Mouse (Mus musculus): ENCODE measurements around the gene Txlng. TPM values are rescaled to one million over a fixed set of nuclear protein-coding genes. Genes with fewer than 3 reads are reported as not detected.
"Not testable (repeated sequence)": the region's sequence is repeated elsewhere in the genome, so short reads cannot be mapped to it uniquely, and the experiment has no call there.

The Txlng gene
- total RNA-seq (2022), result 1 to 10 TPM; 6.7 to 8.6 (median 8.3) TPM

DNA sequence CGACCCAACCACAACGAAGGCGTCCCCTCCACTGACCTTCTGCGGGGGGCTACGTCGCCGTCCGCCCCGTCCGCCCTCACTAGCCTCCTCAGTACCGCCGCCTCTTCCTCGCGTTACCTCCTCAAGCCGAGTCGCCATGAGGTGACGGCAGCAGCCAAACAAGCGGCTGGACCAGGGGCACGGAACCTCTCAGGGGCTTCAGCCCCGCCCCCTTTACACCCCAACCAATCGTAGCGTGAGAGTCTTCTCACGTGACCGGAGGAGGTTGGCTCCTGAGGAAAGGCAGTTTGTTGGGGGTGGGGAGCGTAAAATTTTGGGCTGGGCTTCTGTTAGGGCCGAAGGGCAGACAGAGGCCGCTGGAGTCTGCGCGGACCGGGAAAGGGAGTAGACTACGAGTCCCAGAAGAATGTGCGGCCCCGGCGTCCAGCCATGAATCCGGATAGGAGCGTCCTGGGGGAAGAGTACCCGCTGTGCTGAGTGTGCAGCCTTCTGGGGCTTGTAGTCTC is at the start of gene Txlng:
TSS of gene Txlng (minus strand) at position 252 of the 506 bp plus-strand sequence.
- DNase-seq (ENCODE audit: low spot score), result peak; percentile 96

DNA sequence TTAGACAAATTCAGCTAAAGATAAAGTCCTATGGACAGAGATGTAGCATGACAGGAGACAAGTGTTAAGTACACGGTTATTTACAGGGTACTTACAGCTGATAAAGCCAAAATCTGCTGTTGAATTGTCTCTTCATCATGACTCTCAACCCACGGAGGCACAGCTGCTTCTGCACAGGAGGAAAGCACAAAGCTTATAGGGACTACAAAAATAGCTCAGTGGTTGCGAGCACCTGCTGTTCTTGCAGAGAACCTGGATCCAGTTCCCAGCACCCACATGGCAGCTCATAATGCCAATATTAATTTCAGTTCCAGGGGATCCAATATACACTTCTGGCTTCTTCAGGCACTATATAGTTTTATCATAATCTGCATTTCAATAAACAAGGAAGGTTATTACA is 49.0 kb upstream of the Txlng start:
- DNase-seq (ENCODE audit: low spot score), result no peak

DNA sequence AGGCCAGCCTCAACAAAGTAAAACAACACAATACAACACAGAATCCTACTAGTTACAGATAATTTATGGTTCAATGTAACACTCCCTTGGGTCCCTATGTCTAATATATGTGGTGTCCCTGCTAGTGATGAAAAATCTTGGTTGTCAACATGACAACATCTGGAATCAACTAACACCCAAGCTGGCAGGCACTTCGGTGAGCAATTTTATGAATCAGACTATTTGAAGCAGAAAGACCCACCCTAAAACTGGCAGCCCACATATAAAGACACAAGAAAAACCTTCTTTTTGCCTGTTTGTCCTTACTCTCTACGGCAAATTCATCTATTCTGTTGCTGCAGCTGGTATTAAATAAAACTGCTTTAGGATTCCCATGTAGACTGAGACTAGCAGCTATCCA is 44.5 kb upstream of the Txlng start:
- DNase-seq (ENCODE audit: low spot score), result no peak

DNA sequence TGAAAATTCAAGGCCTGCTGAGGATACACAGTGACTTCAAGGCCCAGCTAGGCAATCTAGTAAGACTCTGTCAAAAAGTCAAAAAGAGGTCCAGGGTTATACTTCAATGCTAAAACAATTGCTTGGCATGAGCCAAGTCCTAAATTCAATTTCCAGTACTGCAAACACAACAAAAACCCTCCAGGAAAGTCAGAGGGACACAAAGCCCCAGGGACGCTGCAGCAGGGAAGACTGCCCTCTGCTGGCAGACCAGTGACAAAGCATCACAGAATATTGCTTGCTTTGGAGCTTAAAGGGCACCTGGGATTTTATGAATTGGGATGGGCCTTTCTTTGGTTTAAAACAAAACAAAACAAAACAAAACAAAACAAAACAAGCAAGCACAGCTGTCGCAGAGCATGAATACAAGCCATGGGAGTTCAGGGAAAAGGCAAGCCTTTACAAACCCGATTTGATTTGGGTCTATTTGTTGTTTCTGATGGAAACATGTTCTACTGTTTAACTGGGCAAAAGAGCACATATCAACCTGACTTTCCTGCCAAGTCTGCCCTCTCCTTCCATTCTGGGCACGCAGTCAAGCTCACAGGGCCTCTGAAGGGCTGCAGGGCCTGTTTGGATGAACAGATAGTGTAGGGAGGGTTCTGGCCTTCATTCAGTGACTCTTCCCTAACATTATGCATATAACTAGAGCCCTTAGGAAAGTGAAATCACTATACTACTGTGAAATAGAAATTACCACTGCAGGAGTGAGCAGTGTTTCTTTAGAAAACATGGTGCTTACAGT is 42.7 kb upstream of the Txlng start:
- DNase-seq (ENCODE audit: low spot score), result peak; percentile 16

DNA sequence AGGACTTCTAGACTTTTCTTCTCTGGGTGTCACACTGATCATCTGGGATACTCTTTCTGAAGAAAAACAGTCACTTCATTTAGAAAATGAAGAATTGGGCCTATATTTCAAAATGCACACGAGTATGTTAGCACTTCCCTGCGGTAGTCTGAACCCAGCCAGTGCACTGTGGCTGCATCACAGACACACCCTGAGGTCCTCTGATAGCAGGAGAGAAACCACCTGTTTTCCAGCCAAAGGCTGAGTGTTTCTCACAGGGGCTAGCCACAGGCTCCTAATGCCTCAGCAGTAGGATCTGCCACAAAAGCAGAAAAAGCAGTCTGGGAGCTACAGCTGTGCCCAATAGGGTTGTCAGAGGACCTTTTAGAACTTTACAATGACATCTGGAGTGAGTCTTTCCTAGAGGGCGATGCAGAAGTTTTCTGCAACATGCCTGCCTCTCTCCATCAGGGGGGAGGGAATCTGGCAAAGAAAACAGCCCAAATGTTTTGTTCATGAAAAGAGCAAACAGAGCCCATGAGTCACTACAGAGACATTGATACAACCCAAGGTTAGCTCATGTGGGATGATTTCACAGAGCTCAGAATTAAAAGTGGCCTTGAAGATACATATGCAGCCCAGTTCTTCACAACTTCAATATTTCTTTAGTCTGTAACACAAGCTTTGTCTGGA is 39.2 kb upstream of the Txlng start:
- DNase-seq (ENCODE audit: low spot score), result peak; percentile 1

DNA sequence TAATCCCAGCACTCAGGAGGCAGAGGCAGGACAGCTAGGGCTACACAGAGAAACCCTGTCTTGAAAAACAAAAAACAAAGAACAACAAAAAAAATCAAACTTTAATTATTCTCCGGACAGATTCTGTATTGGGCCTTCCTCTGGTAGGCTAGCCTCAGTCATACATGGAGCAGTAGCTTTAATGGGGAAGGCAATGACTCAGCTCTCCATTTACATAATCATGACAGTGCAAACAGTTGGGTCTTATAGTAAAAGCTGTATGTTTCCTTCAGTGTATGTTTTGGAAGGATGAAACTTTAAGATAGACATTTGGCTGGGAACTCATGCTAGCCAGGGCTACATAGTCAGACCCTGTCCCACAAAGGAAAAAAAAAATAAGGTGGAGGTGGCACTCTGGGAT is 19.4 kb upstream of the Txlng start:
- DNase-seq (ENCODE audit: low spot score), result no peak

DNA sequence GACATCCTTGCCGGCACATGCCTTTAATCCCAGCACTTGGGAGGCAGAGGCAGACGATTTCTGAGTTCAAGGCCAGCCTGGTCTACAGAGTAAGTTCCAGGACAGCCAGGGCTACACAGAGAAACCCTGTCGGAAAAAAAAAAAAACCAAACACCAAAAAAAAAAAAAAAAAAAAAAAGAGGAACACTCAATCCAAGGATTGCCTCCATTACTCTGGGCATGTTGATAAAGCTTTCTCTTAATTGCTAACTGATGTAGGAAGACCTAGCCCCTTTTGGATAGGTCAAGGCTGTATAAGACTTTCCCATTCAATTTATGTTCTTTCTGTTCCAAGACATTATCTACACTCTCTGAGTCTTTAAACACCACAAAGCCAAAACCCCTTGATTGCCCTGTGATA is 16.3 kb upstream of the Txlng start:
- DNase-seq (ENCODE audit: low spot score), result no peak

DNA sequence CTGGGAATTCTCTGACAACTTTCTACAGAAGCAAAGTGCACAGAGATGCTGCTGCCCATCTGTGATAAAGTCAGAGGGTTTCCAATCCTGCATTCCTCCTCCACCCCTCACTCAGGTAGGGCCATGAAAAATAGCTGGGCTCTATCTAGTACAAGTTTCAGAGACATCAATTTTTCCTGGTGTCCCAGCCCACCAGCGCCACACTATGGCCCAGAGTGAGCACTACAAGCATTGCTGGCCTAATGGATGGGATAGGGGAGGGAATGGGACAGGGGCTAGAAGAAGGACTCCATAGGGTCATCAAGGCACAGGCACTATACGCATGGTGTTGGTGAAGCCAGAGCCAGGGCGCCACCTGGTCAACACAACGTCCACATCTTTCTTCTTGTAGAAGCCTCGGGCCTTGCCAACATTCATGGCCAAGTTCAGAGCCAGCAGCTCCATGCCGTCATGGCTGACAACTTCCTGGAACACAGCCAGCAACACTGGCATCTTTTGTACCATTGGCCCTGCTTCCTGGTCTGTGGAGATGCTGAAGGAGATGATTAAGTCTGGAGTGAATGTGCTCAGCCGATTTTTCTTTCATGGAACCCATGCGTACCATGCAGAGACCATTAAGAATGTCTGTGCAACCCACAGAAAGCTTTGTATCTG is 15.3 kb upstream of the Txlng start:
- no peak for DNase-seq (ENCODE audit: low spot score)

DNA sequence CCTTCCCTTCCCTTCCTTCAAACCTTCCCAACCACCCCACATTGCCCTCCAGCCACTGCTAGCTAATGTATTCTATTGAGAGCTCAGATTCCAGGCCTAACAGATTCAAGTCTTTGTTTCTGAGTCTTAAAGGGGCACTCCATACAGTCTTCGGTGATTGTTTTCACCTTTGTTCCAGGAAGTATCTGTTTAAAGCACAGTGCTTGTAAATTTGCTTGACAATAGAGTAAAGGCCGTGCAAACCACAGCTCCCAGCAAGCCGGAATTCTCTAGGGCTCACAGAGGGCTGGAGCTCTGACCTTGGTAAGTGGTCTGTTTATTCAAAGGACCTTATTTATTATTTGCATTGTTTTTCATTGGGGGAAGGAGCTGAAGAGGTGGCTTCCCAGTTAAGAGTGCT is 2.8 kb upstream of the Txlng start:
- DNase-seq (ENCODE audit: low spot score), result no peak

DNA sequence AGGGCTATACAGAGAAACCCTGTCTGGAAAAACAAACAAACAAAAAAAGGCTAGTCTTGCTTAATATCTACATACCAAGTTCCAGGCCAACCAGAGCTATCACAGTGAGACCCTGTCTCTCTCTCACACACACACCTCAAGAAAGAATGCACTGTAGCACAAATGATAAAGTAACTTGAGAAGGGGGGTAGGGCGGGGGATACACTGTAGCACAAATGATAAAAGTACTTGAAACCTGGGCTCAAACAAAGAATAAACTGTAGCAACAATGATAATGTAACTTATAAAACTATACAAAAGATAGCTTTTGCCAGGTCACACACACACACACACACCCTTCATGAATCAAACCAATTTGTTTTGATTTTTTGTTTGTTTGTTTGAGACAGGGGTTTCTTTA is 2.3 kb upstream of the Txlng start:
- no peak for DNase-seq (ENCODE audit: low spot score)

DNA sequence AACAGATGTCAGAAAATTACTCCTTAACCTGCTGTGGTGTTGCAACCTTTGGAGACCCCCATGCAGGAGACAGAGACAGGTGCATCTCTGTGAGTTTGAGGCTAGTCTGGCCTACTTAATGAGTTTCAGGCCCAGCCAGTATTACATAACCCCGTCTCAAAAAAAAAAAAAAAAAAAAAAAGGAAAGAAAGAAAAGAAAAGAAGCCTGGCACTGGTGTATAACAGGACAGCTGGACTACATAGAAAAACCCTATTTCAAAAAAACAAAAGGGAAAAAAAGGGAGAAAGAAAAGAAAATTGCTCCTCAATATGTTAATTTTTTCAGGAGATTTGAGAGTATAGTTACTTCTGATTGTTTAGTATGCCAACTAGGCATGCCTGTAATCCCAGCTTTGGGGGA is 1.8 kb upstream of the Txlng start:
- DNase-seq (ENCODE audit: low spot score), result no peak

DNA sequence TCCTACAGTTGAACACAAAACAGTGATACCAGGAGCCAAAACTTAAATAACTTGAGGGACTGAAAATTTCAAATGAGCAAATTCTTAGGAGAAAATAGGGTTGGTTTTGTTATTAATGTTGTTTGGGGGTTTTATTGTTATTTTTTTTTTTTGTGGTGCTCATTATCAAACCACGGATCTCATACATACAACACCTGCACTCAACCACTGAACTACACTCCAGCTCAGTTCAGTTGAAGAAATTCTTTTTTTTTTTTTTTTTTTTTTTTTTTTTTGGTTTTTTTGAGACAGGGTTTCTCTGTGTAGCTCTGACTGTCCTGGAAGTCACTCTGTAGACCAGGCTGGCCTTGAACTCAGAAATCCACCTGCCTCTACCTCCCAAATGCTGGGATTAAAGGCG is 1.1 kb upstream of the Txlng start:
- DNase-seq (ENCODE audit: low spot score), result not testable (repeated sequence)

DNA sequence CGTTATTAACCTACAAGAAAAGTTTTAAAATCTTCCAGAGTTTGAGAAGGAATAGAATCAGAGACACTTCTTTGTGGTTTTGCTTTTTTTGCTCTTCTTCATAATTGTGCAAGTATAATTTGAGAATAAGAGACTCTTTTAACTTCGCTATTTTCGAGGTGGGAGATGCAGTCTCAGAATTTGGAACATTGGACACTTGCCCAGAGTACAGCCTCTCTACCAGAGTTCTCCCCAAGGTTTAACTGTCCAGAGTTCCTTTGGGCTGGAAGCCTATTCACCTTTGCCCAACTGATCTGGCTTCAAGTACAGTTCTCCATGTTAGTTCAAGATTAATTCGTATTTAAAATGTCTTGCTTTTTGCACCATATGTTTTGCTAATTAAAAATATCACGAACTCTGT is 487 bp upstream of the Txlng start:
- DNase-seq (ENCODE audit: low spot score), result no peak

DNA sequence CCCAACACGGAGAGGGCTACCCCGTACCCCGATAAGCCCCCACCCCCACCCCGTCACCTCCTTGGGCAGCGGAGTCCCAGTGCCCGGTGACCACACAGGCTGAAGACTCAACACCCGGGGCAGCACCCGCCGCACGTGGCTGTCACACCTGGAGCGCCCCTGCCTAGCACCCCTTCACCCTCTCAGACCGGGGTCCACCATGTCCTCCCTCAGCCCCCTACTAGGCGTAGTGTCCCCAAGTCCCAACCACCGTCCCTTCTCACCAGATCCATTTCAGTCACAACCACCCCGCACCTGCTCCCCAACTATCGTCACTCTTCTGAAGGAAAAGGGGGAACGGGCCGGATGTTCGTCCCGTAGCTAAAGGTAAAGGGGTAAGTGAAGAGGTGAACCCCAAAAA is 471 bp downstream of the Txlng start:
- no peak for DNase-seq (ENCODE audit: low spot score)

DNA sequence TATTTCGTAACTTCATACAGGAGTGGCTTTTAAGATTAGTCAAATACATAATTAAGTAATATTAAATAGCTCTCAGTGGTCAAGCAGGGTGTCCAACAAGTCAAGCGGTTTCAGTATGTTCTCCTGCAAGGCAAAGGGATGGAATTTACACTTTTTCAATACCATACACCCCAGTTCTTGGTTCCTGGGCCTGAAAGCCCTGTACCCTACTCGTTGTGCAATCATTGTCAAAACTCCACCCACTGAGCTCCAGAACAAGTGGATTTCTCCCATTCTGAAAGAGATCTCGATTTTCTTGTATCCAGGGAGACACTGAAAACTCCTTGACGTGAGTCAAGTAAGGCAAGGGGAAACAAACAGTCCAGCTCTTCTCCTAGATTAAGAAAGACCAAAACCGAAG is 1.2 kb downstream of the Txlng start:
- DNase-seq (ENCODE audit: low spot score), result peak; percentile 0

DNA sequence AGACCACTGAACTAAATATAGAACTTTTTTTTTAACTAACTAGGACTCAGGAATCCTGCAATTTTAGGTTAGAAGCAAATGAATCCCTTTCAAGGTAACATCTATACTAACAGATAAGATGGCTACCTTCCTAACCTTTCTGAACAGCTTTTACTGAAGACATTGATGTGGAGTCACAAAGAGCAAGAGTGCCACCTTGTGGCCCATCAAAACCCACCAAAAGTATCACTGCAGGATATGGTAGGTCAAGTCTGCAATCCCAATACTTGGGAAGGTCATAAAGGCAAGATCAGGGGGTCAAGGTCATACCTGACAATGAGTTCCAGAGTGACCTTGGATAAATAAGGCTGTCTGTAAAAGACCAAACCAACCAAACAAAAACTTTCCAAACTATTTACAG is 28.9 kb downstream of the Txlng start:
- peak; percentile 13 for DNase-seq (ENCODE audit: low spot score)

DNA sequence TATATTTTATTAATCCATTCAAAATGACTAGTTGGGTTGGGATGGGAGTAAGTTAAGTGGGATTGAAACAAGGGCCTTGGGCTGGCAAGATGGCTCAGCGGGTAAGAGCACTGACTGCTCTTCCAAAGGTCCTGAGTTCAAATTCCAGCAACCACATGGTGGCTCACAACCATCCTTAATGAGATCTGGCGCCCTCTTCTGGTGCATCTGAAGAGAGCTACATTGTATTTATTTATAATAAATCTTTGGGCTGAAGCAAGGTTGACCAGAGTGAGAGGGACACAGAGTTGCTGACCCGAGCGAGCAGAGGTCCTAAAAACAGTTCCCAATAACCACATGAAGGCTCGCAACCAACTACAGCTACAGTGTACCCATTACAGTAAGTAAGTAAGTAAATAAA is 37.9 kb downstream of the Txlng start:
- DNase-seq (ENCODE audit: low spot score), result not testable (repeated sequence)

DNA sequence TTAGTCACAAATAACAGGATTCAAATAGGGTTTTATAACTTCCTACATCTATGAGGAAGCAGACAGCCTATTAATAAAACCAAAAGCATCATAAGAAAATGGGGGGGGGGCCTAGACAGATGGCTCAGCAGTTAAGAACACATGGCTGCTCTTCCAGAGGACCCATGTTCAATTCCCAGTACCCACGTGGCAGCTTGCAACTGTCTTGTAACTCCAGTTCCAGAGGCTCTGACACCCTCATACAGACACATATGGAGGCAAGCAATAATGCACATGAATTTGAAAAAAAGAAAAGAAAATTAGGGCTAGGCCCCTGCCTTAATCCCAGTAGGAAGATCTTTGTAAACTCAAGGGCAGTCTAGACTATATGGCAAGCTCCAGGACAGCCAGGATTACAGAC is 40.9 kb downstream of the Txlng start:
- DNase-seq (ENCODE audit: low spot score), result no peak

DNA sequence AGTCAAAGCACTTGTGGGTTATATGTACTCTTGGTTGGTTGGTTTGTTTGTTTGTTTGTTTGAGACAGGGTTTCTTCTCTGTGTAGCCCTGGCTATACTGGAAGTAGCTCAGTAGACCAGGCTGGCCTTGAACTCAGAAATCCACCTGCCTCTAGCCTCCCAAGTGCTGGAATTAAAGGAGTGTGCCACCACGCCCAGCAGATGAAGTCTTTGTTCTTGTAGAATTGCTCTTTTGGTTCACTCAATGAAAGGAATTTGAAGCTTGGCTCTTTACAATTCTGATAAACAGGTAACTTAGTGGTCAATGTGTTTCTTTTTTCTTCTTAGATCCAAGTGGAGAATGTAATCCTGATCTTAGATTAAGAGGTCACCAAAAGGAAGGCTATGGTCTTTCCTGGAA is 58.5 kb downstream of the Txlng start:
- no peak for DNase-seq (ENCODE audit: low spot score)

DNA sequence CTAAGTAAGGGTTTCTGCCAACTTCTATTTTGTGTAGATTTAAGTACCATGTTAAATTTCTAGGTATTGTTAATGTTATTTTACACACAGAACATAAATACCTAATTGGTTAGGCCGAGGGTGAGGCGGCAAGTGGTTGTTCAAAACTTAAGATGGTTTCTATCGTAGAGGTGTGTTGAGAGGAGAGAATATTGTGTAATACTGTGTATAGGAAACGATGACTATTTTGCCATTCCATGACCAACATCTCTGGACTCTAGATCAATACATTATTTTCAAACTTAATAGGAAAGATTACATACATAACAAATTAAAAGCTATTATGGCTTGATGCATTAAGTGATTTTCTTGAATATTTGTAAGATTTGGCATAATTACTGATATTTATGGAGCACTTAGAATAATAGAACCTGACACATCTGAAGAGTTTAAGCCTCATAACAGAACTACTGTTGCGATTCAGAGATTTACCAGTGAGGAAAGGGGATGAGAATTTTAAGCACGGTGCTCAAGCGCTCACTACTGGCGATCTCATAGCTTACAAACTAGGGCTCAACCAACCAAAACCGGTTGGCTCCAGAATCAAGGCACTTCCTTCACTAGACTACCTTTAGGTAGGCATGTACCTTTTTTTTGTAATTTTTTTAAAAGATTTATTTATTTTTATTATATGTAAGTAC is 67.4 kb downstream of the Txlng start:
- DNase-seq (ENCODE audit: low spot score), result no peak

DNA sequence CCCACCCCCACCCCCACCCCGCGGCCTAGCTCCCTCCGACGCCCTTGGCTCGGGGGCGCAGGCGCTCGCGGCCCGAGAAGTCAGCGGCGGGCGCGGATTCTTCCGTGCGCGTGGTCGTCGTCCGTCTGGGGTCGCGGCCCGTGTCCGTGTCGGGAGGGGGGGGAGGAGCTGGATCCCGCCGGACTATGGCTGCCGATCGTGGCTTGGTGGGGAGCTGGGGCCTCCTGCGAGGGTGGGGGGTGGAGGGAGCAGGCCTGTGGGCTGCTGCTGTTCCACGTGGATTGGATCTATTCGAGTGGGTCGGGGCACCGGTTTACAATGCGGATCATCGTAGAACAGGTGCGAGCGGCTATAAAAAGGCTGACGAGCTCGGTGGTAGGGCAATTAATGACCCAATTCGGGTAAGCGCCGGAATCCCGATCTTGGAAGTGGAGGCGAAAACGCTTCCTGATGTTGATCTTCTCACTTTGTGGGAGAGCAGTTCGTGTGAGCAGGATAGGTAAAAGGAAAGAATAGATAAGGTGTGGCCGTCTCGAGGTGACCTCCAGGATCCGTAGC is 68.2 kb downstream of the Txlng start:
- DNase-seq (ENCODE audit: low spot score), result no peak

All from heart, adult 8-10 months (tissue).